Mouse (Mus musculus): ENCODE data around the gene Abhd6.

The Abhd6 gene

DNA sequence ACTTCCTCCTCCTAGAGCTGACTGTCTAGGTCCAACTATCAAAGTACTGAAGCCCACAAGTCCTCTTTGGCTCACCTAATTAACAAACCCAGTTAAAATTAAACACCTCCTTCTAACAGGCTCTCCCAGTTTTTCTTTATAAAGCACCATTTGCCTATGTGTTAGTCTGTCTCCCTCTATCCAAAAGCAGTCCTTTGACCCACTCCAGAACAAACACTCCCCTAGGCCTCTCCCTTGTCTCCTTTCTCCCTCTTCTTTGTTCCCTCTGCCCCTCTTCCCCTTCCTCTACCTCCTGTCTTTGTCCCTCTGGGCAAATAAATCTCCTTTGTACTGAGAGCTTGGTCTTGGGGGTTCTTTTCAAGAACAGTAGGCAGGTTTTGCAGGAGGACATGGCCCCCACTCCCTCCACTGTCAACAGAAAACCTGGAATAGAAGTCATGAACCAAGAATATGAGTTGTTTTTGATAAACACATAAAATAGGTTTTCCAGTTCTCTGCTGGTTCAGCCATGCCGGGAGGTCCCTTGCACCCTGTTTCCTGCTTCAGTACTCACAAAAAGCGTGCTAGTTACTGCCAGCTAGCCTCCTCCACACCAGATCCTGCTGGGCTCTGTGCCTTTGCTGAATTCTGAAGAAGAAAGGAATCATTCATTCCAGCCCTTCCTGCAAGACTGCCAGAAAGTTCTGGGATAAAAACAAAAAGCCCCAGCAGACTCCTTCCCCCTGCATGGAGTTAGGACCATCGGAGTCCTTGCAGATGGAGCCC, 60.0 kb downstream of the Abhd6 start:
- DNase-seq (ENCODE audit: low spot score) = no peak

DNA sequence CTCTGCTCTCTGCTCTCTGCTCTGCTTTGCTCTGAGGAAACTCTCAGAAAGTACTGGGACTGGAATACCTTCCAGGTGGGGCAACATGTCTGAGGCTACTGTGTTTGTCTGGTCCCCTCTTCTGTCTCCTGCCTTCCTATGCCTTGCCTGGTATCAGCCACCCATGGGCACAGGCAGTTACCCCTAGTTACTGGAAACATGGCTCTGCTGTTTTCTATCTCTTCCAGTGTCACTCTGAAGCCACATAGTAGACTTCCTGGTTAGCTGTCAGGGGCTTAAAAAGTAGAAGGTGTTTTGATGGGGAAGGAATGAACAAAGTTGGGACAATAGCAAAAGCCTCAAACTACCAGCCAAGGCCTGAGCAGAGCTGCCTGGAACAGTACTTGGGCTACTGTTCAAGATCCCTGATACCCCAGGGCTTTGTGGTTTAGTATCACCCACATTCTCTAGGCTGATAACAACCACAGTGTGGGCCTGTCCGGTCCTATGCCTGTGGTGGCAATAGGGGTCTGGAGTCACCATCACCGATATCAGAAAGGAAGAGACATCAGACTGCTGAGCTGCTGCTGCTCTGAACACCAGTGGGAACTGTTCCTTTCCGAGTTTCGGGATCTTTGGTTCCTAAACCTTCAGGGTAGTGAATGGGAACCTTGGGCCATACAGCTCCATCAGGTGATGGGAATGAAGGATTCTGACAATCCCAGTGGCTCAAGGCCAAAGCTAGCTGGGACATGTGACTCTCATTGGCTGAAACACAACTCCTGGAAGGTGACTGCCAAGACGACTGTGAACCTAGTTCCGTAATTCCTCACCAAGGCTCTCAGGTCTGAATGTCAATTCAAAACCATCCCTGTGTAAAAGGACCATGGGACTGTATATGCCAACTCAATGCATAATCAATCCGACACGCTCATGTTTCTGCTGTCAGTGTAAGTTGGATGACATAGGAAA, 61.4 kb downstream of the Abhd6 start:
- DNase-seq (ENCODE audit: low spot score) = no peak

DNA sequence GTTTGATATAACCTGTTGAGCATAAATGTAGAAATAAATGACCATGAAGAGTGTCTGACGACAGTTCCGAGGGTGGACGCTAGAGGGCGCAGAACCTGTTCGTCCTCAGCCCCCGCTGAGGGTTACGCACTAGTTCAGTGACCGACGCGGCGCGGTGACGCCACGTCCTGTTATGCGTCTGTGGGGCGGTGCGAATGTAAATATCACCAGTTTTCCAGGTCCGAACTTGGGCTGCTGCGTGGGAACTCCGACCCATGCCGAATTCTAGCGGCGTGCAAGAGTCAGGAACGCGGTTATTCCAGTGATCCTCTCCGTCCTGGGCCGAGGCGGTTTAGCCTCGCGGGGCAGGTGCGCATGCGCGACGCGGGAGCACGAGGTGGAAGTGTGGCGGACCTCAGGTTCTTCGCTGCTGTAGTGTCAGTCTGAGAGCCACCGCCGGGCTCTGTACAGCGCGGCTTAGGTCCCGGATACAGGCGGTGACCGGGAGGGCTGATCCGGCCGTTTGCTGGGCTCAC, 77.5 kb downstream of the Abhd6 start, which contains the start of gene Rpp14:
Gene Rpp14, plus strand, starts transcription at position 203 of the 515 bp plus-strand sequence.
- peak; percentile 93 for DNase-seq (ENCODE audit: low spot score)

DNA sequence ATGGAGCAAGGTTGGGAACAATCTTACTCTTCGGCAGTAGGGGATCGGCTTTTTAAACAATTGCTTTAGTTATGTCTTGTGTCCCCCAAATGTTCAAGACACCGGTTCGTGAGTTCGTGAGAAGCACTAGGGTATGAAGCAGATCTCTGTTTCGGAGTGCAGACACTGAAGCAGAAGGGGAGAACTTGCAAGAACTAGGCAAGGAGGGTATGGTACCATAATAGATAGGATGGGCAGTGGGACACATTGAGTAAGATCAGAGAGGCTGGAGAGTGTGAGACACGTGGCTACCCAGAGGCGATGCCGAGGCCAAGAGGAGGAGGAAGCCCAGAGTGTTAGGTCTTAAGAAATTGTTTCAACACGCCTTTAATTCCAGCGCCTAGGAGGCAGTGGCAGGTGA, 78.0 kb downstream of the Abhd6 start:
- DNase-seq (ENCODE audit: low spot score) = no peak

DNA sequence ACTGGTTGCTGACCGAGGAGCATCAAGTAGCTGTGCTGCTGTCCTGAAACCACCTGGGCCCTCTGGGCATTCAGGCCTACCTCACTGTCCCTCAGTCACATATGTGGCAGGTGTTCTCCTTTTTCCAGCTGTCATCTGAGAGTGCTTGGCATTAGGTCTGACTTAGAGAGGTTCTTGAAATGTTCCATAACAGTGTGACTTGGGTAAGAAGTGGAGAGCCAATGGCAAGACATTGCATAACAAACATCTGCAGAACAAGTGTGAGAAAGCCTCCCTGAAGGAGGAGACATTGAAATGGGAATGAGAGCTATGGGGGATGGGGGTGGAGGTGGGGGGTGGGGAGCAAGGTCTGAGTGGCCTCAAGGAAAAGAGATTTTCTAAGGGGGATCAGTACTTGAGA, 80.2 kb downstream of the Abhd6 start:
- DNase-seq (ENCODE audit: low spot score) = no peak

DNA sequence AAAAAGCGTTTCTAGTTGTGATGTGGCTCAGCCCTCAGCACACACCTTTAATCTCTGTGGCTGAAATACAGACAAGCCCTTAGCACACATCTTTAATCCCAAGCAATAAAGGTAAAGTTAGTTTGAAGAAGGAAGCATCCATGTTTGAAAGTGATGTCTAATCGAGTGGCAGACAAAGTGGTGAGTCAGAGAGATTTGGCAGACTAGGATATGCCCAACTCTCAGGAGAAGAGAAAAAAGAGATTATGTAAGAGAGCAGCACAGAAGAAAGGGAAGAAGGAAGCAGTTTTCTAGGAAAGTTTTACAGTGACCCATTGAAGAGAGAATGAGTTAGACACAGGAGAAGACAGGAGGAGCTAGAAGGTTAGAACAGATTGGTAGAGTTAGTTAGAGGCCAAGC, 86.3 kb downstream of the Abhd6 start:
- no peak for DNase-seq (ENCODE audit: low spot score)

DNA sequence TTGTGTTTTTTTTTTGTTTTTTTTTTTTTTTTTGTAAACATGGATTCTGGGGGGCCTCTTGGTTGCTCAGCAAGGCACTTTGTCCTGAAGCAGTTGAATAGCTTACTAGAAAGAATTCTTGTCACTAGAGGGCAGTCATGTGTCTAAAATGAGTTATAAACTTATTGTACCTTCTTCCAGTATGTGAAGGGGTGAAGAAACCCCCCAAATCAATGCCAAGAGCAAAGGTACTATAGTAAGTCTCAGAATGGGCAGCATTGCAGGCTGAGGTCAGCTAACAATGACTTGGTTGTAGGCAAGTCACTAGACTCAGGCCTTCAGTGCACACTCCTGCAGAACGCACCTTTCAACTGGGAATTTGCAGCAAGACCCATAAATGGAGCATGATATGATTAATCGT, 89.9 kb downstream of the Abhd6 start:
- no peak for DNase-seq (ENCODE audit: low spot score)

DNA sequence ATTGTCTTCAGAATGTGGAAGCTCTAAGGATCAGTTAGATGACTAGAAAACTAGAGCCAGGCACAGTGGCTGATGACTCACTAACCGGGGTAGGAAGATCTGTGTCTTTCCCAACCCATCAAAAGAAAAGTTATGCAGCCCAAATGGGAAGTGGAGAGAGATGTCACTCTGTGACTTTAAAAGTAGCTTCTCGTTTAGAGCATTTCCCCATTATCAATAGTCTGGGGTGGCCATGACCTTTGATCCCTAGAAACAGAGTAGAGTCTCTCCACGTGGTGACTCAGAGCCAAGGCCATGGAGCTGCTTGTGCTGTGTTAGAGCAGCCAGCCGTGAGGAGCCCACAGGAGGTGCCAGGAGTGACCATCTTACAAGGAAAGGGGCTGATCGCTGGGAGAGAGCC, 90.7 kb downstream of the Abhd6 start:
- no peak for DNase-seq (ENCODE audit: low spot score)

DNA sequence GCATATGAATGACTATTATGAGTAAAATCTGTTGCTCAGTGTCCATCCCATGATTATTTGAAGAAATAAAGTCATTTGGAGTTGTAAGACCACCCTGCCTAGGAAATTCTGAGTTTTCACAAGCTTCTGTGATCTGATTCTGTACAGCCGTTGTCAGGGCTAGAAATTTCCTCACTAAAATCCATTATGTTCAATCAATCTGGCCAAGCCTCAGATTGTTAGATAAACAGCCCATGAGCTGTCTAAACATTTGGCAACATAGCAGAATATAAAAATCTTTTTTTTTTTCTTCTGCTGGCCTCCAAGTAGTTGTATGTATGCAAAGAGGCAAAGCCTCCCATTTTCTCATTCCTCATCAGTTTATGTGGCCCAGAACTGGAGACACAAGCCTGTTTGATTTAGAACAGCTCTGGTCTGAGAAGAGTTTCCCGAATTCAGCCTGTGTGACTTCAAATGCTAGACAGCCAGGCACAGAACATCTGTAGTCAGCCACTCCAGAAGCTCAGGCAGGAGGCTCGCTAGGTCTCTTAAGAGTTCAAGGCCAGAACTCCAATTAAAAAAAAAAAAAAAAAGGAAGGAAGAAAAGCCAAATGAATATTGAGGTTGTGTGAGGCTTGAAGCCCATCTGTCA, 92.3 kb downstream of the Abhd6 start:
- no peak for DNase-seq (ENCODE audit: low spot score)

DNA sequence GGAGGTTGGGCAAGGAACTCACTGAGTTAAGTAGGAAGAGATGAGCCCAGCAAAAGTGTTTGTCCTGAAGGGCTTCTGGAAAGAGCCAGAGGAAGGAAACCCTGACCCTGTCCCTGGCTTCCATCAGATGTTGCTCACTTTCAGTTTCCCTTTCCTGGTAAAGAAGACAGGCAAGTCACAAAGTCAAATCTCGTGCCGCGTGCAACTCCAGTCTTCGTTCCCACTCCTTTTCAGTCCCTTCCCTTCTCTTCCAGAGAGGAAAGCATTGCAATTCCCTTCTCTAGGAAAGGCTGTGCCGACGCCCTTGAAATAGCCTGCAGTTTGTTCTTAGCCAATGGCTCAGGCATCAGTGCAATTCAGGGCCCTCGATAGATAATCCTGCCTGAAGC, 92.9 kb downstream of the Abhd6 start:
- DNase-seq (ENCODE audit: low spot score) = no peak

DNA sequence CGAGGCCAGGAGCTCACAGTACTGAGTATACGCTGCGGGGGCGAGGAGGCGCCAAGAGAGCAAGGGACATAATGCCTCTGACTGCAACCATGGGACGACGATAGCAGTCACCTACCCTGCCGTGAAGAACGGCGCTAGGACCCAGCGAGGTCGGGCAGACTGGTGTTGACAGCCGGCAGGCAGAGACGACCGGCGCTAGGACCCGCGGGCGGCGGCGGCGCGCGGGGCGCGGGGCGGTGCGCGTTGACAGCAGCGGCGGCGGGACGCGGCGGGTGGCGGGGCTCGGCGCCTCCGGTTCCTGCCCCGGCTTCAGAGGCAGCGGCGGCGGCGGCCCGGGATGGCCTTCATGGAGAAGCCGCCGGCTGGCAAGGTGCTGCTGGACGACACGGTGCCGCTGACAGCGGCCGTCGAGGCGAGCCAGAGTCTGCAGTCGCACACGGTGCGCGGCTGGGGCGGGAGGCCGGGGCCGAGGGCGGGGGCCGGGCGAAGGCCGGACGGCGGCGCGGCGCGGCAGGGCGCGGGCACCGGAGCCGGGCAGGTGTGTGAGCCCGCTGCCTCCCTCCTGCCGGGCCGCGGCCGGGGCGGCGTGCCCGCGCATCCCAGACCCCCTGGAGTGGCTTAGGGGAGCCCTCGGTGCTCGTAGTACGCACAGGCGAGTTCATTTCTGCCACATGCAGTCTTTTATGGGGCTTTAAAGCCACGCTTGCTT, 95.4 kb downstream of the Abhd6 start, which contains the start of gene Pxk:
Gene Pxk, plus strand, starts transcription at position 234 of the 709 bp plus-strand sequence.
- peak; percentile 82 for DNase-seq (ENCODE audit: low spot score)

DNA sequence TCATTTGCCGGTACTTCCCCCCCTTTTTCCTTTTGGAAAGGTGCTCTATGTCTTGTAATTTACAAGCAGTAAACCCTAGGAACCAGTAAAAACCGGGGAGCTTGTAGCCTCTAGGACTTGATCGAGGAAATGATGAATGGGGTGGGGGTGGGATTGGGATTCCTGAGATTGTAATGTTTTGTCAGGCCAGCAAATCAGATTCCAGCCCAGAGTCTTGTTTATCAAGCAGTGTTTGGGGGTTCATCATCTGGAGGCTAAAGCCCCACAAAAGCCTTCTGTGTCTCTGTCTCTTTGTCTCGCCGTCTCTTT, 95.9 kb downstream of the Abhd6 start:
- no peak for DNase-seq (ENCODE audit: low spot score)

DNA sequence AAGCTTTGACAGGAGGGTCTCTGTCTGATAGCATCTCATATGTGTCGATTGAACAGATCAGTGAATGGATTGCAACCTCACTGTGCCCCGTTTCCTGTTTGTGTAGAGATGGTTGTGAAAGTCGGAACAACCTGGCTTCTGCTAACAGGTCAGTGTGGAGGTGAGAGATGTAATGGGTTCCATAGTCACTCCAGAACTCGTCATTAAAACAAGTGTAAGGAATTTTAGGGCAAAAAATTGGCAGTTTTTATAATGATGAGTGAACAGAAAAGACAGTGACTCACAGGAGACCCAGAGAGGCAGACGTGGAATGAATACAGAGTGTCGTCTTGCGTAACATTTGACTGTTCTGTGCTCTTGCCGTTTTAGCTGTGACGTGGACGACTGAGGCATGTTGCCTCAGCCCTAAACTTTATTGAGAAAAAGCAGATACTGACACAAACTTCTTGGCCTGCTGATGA, 96.9 kb downstream of the Abhd6 start:
- DNase-seq (ENCODE audit: low spot score) = peak; percentile 37

DNA sequence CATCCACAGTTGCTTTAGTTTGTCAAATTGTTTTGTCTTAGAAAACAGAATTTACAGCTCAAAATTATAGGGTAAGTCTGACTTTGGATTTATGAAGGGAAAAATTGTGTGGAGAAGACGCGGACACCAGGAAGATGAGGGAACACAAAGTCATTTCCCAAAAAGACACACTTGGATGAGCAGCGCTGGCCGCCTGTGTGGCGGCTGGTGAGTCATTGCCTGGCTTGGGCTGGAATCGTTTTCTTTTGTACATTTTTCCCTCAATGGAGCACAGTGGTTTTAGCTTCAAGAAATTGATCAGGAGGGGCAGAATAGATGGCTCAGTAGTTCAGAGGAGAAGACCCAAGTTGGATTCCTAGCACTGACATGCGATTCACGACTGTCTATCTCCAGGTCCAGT, 99.2 kb downstream of the Abhd6 start:
- DNase-seq (ENCODE audit: low spot score) = no peak

DNA sequence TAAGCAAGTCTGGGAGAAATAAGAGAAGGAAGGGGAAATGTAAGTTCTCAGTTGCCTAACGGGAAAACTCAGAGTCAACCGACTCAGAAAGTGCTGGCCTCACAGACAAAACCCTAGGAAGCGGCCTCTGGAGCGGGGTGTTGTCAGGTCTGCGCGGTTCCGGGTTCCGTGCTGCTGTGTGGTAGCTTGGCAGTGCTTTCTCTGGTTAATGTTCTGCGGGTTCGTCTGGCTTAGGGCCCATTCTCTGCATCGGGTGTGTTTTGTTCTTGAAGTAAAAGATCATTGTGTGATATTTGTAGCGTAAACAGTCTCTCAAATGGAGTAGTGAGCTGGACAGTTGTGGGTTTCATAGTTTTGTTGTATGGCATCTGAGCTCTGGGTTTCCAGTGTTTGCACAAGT, 100.0 kb downstream of the Abhd6 start:
- DNase-seq (ENCODE audit: low spot score) = no peak

Data from left cerebral cortex, adult 11 months (tissue).